Mouse (Mus musculus): ENCODE results near the gene Myo18a.

Myo18a gene

DNA sequence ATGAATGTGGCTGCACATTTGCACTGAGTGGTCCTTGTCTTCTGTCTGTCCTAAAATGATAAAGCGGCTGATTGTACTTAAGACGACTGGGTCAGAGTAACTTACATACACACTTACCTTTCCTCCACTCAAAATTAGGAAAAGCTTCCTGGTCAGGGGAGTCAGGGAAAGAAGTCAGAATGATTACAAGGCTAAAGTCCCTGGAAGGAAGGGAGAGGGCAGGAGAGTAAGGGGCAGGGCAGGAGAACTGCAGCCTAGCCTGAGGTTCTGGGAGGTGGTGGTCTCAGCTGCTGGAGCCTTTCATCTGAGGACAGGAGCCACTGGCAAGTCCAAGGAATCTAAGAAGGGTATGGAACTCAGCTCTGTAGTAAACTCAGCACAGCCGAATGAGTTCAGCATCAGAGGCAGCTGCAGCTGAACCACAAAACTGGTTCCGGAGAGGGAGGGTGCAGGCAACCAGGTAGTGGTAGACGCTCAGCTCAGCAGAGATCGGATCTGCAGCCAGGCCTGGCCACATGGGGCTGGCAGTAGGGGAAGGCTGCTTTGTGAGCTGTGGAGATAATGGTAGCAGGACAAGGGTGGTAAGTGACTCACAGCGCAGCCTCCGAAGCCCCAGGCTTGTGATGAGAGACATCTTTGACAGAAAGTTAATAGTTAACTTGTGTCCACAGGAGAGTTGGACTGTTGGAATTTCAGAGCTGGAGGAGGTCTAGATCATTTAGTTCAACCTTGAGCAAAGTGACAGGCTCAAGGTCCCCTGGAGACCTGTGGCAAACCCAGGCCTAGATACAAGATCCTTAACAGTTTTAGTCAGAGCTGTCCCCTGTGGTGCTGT, 9.1 kb downstream of the Myo18a start:
- DNase-seq: no peak

DNA sequence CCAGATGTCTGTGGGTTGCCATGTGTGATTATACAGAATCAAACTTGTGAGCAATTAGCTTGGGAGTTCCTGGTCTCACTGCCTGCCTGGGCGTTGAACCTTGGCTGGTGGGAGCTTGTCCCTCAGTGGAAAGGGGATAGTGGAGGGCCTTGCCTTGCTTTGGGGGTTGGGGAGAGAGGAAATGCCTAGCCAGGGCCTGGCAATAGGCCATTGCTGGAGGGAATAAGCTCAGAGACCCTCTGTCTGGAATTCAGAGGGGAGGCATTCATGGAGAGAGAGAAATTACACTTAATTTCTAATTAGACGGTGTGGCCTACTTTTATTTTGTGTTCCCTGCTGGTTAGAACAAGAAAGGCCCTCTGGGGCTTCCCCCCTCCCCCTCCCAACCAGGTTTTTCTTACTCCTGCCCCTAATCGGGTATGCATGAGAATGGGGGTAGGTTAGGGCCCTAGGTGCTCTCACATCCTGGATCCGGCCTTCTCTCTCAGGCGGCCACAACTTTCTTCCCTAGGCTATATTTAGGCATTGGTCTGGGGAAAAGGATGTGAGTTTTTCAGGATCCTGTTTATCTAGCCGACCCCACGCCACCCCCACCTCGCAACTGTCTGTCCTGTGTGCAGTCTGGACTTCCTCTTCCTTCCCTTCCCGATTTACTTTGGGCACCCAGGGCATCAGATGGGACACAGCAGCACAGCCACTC, 12.8 kb downstream of the Myo18a start:
- DNase-seq: no peak

DNA sequence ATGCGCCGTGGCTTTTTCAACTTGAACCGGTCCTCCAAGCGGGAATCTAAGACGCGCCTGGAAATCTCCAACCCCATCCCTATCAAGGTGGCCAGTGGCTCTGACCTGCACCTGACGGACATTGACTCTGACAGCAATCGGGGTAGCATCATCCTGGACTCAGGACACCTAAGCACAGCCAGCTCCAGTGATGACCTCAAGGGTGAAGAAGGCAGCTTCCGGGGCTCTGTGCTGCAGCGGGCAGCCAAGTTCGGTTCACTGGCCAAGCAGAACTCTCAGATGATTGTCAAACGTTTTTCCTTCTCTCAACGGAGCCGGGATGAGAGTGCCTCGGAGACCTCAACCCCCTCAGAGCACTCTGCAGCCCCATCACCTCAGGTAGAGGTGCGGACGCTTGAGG, 14.4 kb downstream of the Myo18a start:
- DNase-seq: no peak

DNA sequence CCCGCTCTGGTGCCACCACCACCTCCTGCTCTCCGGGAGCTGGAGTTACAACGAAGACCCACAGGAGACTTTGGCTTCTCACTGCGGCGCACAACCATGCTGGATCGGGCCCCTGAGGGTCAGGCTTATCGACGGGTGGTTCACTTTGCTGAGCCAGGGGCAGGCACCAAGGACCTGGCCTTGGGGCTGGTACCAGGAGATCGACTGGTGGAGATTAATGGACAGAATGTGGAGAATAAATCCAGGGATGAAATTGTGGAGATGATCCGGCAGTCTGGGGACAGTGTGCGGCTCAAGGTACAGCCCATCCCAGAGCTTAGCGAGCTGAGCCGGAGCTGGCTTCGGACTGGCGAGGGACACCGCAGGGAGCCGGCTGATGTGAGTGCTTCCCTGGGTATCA, 14.9 kb downstream of the Myo18a start:
- no peak for DNase-seq

DNA sequence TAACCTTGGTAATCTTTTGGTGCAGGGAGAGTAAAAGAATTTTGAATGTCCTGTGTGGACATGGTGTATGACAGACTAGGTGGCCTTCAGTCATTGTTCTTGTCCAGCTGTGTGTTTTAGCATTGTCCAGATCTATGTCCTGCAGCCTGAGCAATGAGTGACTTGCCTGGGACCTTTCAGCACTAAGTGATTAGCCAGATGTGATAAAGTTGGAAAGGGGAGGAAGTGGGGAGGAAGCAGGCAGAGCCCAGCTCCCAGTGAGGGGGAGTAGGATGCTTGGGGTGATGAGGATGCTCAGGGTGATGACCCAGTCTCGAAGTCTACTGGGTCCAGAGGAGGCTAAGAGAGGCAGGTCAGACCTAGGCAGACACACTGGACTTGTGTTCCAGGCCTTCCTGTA, 16.2 kb downstream of the Myo18a start:
- no peak for DNase-seq

DNA sequence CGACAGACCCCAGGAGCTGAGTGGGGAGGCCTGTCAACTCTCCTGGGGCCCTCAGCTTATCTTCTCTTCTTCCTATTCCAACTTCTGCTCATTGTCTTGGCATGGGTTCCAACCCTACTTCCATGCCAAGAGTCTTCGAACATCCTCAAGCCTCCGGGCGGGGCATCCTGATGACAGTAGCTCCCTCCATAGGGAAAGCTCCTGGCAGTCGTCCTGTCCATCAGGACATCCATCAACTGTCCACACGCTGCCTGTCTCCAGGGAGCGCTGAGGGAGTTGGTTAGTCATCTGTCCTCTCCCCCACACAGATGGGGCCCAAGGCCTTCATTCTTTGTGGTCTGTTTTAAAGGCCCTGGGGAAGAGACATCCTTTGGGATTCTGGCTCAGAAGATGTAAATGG, 18.0 kb downstream of the Myo18a start:
- no peak for DNase-seq

DNA sequence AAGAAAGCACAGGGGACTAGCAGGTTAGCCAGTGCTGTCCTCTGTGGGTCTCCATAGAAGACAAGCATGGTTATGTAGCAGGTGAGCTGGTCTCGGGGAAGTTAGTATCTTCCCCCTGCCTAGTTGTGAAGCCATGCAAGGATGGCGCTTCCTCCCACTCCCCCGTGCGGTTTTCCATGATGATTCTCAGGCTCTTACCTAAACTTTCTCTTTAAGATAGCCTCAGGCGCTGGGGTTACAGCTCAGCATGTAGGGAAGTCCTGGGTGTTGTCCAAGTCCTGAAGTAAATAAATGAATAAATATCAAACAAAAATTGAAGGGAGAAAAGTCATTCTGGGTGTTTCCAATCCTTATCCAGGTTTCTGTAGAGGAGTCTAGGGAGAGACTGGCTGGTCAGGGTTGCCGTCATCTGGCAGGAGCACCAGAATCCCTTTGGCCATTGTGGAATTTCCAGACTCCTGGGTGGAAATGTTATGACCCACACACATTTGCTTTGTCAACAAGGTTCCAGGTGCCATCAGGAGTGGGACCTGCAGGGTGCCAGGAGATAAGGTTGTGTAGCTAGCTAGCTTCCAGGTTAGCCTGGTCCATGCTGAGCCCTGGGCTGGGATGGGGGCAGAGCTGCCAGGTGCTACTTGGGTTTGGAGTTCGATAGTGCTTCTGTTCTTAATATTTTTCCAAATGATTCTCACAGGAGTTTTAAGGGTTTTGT, 19.2 kb downstream of the Myo18a start:
- no peak for DNase-seq

DNA sequence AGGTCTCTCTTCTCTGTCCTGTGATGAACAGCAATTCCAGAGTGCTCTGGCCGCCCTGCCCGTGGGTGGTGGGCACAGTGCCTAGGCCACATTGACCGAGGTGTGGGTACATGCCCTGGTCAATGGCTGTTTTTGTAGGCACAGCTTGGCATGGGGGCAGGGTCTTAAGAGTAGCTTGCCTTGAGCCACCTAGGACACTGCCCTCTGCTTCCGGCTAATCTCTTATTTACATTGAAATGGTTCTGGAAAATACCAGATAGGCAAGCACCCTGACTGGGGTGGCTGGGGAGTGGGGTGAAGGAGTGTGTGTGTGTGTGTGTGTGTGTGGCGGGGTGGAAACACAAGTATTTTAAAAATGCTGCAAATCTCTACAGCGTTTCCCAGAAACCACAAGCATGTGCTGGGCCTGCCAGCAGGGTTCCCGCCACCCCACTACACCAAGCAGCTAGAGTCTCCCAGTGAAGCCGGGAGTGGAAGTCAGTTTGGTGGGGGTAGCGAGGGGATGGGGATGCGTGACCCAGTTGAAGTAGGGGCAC, 20.2 kb downstream of the Myo18a start:
- DNase-seq: no peak

DNA sequence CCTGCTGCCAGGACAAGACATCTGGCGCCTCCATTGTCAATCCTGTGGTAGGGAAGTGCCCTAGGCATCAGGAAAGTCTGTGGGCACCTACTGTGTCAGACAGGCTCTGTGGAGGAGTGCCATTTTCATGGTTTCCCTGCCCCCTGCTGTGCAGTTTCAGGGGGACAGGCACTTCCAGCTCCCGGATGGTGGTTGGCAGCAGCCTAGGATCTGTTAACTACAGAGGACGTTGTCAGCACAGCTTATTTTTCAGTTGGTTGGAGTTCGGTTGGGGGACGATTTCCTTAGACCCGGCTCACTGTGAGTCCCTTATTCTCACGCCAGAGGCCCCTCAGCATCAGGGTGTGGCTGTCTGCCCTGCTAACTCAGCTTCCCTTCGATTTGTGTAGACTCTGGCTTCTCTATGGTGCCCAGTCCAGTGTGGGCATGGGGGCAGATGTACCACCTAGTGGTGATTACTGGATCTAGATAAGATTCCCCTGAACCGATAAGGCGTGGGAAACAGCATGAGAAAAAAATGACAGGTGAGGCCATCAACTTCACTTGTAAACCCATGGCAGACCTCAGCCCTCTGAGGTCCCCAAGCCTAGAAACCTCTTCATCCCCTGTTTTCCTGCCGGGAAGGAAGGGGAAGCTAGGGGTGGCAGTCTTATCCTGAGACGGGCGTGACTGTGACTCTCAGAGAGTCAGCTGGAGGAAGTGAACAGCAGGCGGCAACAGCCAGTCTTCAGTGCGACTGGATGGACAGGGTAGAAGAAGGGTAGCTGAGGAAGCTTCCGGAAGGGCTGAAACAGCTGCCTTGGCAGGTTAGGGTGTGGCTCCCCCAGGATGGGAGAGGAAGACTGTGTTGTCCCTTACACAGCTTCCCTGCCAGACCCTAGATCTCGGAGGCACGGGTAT, 21.0 kb downstream of the Myo18a start:
- DNase-seq: no peak

DNA sequence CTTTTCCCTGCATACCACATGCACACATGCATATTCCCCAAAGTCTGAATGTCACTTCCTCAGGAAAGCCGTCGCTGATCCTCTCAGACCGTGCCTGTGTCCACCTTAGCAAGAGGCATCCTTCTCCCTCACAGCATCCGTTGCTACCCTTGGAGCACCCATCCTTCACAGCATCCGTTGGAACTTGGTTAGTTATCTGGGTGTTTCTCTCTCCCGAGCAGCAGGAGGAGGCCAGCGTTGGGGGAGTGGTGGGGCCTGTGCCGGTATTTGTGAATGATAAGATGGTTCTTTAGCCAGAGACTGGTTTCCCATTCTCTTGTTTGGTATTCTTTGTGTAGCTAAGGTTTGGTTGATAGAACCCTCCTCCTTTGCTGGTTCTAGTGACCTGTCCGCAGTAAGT, 21.8 kb downstream of the Myo18a start:
- DNase-seq: no peak

DNA sequence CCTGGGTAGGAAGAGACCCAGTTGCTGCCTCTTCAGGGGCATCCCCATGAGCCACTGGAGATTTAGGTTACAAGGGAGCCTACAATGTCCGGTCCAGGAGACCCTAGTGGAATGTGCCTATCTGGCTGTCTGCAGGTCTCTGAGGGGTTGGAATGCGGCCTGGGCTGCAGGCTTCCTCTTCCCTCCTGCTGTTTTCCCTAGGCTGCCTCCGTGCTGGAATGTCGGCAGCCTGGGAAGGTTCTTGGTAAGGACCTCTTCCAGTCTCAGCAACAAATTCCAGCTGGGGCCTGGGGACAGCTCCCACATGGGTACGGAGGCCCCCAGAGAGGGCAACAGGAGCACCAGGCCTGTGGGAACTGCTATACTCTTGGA, 22.3 kb downstream of the Myo18a start:
- no peak for DNase-seq

DNA sequence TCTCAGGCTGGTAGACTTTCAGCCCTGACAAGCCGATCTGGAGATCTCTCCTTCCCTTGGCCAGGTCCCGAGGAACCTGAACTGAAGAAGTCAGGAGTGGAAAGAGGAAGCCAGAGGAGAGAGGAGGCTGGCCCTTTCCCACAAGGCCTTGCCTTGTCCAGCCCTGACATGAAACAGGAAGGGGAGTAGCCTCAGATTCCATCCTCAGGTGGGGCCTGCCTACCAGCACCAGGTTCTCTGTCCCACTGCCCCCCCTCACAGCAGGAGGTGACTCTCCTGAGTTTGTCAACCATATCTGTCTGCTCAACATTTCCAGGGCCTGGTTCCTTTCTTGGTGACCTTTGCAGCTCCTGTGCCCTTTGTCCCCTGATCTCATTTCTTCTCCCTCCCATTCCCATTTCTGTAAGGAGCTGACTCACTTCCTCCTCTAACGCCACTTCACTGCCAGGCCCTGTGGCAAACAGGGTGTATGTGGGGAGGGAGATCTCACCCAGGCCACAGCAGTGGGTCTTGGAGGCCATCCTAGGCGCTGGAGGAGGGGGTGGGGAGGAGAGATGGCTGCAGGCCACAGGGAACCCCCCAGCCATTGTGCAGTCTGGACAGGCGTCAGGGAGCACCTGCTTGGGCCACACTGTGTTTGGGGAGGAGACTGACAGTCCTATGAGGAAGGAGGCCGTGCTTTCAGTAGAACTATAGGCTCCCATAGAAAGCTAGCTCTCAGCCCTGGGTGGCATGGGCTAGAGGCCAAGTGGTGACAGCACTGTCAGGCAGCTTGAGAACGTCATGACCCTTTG, 22.9 kb downstream of the Myo18a start:
- DNase-seq: no peak

DNA sequence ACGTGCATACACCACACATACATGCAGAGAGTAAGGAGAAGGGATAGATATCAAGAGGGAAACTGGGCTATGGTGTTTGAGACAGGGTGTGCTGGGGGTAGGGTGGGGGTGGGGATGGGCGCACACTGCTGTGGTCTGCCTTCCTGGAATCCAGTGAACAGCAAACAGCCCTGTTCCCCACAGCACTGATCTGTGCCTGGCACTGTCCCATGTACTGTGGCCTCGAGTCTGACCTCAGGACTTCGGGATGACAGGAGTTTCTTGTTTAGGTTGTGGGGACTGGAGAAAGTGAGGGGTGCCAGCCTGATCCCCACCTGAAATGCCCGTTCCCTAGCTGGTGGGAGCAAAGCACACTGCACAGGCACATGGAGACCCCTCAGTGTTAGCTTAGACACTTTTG, 24.7 kb downstream of the Myo18a start, which contains the start of gene Gm10277:
Gene Gm10277 (minus strand): TSS at position 41 of the 400 bp plus-strand sequence.
- no peak for DNase-seq

DNA sequence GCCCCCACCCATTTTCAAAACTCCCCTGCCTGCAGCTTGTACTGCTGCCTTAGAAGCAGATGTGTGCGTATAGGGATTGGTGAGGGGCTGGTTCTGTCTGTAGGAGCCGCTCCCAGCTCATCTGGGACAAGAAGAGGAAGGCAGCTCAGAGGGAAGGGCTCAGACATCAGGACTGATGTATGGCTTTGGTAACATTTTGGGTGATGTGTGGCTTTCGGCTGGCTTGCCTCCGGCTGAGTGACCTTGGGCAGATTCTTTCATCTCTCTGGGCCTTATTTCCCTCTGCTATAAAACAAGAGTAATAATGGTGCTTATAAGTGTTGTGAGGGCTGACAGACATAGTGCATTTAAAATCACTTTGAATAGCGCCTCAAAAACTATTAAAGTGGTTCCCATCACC, 26.5 kb downstream of the Myo18a start:
- no peak for DNase-seq

DNA sequence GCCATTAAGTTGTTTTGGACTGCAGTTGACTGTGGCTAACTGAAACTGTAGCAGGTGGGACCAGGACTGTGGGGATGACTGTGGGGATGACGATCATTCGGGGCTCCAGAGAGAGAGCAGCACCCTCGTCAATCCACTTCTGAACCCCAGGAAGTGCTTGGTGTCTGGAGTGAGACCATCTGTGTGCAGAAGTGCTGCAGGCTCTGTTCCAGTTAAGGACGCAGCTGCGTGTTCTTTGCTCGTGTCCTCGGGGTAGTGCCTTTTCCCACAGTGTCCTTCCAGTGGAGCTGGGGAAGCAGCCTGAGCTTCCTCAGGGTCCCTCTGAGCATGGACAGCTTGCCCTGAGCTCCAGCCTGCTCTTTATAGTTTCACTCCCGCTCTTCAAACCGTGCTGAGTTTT, 27.2 kb downstream of the Myo18a start:
- no peak for DNase-seq

DNA sequence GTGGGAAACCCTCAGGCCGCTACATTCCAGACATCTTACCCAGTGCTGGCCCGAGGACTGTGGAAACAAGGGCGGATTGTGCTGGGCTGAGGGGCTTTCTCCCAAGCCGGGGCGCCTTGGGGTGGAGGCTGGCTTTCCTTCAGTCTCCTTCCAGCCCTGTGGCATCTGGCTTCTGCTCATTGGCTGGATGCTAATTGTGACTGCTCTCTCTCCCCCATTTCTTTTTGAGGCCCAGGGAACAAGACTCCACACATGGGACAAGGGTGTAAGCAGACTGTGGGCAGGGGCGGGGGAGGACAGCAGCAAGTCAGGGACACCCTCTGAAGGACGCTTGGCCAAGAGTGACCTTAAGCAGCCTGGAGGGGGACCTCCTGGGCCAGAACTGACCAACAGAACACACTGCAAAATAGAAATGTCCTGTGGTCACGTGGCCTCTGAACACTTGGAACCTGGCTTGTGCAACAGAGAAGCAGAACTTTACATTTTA, 28.2 kb downstream of the Myo18a start:
- DNase-seq: no peak

DNA sequence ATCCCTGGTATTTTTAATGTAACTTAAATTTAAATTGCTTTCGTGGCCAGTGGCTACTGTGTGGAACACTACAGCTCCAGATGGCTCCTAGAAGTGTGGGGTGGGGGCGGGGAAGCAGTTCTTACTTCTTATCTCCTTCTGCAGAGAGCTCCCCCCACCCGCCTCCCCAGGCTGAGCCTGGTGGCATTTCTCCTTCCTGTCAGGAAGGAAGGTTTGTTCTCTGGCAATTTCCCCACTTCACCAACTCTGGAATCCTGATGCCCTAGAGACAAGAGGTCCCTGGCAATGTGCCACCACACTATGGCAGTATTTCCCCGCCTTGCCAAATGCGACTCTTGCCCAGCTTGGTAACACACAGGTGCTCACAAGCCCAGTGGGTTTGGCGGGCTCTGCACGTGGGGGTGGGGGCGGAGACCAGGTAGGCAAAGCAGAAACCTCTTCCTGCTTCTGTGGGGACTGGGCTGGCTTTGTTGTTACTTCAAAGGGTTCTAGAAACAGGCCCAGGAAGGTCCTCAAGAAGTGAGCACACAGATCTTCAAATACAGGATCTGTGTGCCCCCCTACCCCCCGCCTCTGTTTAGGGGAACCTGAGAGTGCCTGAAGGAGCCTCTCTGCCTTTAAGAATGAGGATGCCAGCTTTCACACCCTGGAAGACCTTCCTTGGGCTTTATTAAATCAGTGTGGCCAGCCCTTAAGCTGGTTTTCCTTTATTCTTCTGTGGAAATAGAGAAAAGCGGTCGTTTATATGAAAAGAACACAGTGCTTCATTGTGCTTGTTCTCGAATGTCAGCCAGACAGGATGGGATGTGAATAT, 28.9 kb downstream of the Myo18a start:
- DNase-seq: no peak

DNA sequence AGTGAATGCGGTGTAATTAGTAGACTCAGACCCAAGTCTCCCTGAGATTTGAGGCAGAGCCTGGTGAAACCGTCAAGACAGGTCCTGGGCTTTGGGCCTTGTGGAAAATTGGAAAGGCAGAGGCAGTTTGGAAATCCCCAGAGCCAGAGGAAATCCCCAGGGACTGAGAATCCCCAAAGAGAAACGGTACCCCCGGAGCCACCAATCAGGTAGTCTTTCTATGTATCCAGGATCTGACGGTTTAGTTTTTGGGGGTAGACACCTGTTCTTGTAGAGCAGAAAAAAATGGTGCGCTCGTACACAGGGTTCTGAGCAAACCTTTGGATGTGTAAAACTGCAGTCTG, 29.5 kb downstream of the Myo18a start:
- DNase-seq: no peak

DNA sequence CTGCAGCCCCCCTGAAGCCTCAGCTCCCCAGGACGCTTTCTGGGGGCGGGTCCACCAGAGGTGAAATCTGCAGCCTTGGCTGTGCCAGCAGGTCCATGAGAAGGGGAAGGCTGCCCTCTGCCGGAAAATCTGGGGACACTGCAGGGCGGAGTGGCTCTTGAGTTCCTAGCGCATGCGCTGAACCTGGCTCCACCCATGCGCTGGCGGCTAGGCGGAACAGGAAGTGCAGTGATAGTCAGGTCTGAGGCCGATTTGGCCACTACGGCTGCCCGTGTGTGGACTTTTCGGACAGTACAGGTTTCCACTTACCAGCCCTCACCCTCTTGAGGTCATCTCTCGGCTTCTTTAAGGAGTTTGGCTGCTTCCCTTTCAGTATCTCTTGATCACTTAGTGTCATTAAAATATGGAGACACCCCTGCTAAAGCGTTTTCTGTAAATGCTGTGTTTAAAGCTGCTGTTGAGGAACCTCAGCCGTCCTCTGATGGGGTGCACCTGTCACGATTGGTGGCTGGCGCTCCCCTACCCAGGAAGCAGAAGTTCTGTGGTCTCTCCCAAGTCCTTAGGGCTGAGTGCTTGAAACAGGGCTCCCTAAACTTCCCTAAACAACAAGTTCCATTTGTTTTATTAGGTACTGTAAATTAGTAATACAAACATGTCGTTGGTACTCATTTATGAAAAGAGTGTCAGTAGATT, 30.3 kb downstream of the Myo18a start:
- DNase-seq: peak; percentile 96

DNA sequence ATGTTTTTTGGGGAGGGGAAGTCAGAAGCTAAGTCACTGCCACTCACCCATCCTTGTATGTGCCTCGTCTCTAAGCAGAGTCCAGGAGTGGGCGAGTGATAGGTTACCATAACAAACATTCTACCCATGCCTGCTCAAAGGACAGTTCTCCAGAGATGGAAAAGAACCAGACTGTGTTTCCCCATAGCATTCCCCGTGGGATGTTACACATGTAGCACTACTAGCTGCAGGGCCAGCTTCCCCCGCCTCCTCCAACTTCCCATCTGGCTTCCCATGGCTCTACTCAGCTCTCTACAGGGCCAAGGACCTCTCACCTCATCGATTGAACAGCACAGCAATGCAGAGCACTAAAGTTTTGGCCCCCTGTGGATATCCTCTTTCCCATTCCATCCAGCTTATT, 32.2 kb downstream of the Myo18a start:
- DNase-seq: no peak

Measured in right cerebral cortex, postnatal 14 days (tissue).